Mouse (Mus musculus) myocyte (in vitro differentiated cells): ENCODE measurements around the gene Dgcr6.

ENCODE experiments used
- MAX ChIP-seq: IDR thresholded peaks from one replicate; pipeline ENCODE4 v1.6.1; 2011; ENCODE audit warnings: low read depth, mild to moderate bottlenecking, control low read depth
- POLR2A ChIP-seq: IDR thresholded peaks from one replicate; pipeline ENCODE4 v1.6.1; 2011; ENCODE audit warnings: low read depth, mild to moderate bottlenecking, control low read depth, moderate library complexity; ENCODE audit not compliant: insufficient read length
- POLR2AphosphoS2 ChIP-seq: IDR thresholded peaks from one replicate; pipeline ENCODE4 v1.6.1; 2011; ENCODE audit warnings: low read depth, control low read depth; ENCODE audit not compliant: insufficient read length
- USF1 ChIP-seq: IDR thresholded peaks from one replicate; pipeline ENCODE4 v1.6.1; 2011; ENCODE audit warnings: low read depth, mild to moderate bottlenecking, control low read depth, moderate library complexity

DNA sequence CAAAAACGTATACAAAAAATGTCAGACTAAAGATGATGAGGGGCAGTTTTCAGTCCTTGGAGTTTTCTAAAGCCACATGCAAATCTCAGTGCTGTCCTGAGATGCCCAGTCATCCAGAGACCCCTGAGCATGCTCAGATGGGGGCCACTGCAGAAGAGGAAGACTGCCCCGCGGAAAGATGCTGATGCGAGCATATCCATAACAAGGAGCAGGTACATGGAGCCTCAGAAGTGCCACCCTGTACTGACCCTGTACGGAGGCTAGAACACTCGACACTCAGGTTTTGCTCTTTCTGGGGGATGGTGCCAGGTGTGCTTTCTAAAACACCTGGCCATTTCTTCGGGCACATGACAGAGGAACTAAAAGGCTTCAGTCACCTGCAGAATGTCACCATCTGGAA, 338 bp upstream of the Dgcr6 start:
- no peak for TF ChIP-seq USF1
- no peak for TF ChIP-seq POLR2A
- no peak for TF ChIP-seq MAX
- TF ChIP-seq POLR2AphosphoS2 = no peak
